Mouse (Mus musculus): ENCODE data around the gene Olfr573-ps1. TPM values are rescaled to one million over a fixed set of nuclear protein-coding genes. Genes with fewer than 3 reads are reported as not detected.

Gene Olfr573-ps1
- total RNA-seq (2017) = not detected in 3 replicates

- no peak for ATAC-seq (replicated peaks; ENCODE audit: insufficient number of reproducible peaks, low FRiP score, low TSS enrichment, poor library complexity, severe bottlenecking)
Observed at GRCm38 (mm10) chr7:102942475-102942874, at the start of gene Olfr573-ps1. TSS of gene Olfr573-ps1 (minus strand) at chr7:102942575.

DNA sequence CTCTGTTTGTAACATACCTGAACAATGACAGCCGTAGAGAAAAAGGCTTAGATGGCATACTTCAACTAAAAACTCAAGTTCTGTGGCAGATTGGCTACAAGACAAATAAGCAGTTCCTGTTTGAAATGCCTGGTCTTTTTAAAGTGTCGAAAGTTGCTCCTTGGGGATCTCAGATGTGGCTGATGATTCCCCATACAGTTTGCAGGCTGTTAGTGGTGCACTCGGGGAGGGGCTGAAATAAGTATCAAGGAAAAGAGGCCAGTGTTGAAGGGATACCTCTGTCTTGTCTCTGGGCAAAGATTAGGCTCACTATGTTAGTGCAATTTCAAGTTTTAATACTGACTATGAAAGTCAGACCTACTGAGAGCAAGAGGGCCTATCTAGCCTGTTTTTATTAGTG is 46.8 kb upstream of the Olfr573-ps1 start, which contains the start of gene Olfr578:
Gene Olfr578 (minus strand): TSS at position 101 of the 400 bp plus-strand sequence.
- ATAC-seq (replicated peaks; ENCODE audit: insufficient number of reproducible peaks, low FRiP score, low TSS enrichment, poor library complexity, severe bottlenecking) = no peak

GRCm38 (mm10) chr7:102975843-102976242 is 33.5 kb upstream of the Olfr573-ps1 start, which contains the start of gene Olfr577:
TSS of gene Olfr577 (minus strand) at chr7:102975943.
- ATAC-seq (replicated peaks; ENCODE audit: insufficient number of reproducible peaks, low FRiP score, low TSS enrichment, poor library complexity, severe bottlenecking) = no peak

- ATAC-seq (replicated peaks; ENCODE audit: insufficient number of reproducible peaks, low FRiP score, low TSS enrichment, poor library complexity, severe bottlenecking) = no peak
Observed at GRCm38 (mm10) chr7:102974399-102974798, 32.0 kb upstream of the Olfr573-ps1 start.

DNA sequence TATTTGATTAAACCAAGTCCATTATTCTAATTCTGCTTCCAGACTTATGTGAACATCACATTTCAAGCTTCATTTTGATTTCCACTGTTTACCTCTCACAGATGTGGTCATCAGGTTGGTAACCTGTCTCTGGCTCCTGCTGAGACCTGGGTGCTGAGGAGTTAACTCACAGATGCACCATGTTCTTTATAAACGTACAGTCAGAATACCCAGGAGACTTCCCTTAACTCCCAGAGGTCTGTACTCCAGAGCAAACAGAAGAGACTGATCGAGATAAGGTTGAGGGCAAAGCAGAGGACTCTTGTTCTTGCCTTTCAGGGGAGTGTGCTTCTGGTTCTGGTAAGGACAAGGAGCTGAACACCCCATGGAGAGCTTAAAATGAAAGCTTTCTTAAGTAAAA is 20.0 kb upstream of the Olfr573-ps1 start, which contains the start of gene Olfr576:
Gene Olfr576 (plus strand): TSS at position 301 of the 400 bp plus-strand sequence.
- ATAC-seq (replicated peaks; ENCODE audit: insufficient number of reproducible peaks, low FRiP score, low TSS enrichment, poor library complexity, severe bottlenecking) = no peak

GRCm38 (mm10) chr7:102958593-102958992 is 16.2 kb upstream of the Olfr573-ps1 start, which contains the start of gene Olfr575:
TSS of gene Olfr575 (minus strand) at chr7:102958775.
- ATAC-seq (replicated peaks; ENCODE audit: insufficient number of reproducible peaks, low FRiP score, low TSS enrichment, poor library complexity, severe bottlenecking) = no peak

- no peak for ATAC-seq (replicated peaks; ENCODE audit: insufficient number of reproducible peaks, low FRiP score, low TSS enrichment, poor library complexity, severe bottlenecking)
Observed at GRCm38 (mm10) chr7:102958137-102958536, 15.8 kb upstream of the Olfr573-ps1 start.

- ATAC-seq (replicated peaks; ENCODE audit: insufficient number of reproducible peaks, low FRiP score, low TSS enrichment, poor library complexity, severe bottlenecking) = no peak
Observed at GRCm38 (mm10) chr7:102950732-102951131, 8.4 kb upstream of the Olfr573-ps1 start.

DNA sequence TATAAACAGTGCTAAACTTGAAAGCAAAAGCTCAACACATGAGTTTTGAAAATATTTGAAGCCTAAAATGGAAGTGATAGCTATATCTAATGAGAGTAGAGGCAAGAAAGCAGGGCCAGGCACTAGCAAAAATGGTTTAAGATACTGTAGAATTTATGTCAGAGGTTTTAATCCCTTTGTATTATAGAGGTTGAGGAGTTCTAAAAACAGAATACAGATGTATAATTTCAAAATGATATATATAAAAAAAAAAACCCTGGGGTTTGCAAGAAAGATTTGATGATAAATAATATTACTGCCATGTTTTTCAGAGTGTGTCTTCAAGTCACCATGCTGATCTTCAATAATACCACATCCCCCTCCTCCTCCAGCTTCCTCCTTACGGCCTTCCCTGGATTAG is 5.8 kb upstream of the Olfr573-ps1 start, which contains the start of gene Olfr574:
Gene Olfr574 (plus strand): TSS at position 301 of the 400 bp plus-strand sequence.
- no peak for ATAC-seq (replicated peaks; ENCODE audit: insufficient number of reproducible peaks, low FRiP score, low TSS enrichment, poor library complexity, severe bottlenecking)

DNA sequence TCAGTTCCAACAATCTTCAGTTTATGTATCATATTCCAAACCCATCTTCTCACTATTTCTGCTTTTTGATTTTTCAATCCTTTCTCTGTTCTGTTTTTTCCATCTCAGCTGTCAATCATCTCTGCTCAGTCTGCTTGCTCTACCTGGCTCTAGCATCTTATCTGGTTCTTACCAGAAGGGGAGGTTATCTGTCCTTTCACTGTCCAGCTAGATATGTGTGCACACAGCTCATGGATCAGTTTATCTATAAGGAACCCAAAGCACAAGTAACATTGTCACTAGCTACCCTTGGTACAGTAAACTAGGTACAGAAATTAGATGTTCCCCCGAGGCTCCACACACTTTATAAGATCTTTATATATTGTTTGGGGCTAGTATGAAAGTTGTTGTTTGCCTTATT is 1.0 kb upstream of the Olfr573-ps1 start:
- no peak for ATAC-seq (replicated peaks; ENCODE audit: insufficient number of reproducible peaks, low FRiP score, low TSS enrichment, poor library complexity, severe bottlenecking)

GRCm38 (mm10) chr7:102927105-102927504 is 15.3 kb downstream of the Olfr573-ps1 start:
- ATAC-seq (replicated peaks; ENCODE audit: insufficient number of reproducible peaks, low FRiP score, low TSS enrichment, poor library complexity, severe bottlenecking) = no peak

DNA sequence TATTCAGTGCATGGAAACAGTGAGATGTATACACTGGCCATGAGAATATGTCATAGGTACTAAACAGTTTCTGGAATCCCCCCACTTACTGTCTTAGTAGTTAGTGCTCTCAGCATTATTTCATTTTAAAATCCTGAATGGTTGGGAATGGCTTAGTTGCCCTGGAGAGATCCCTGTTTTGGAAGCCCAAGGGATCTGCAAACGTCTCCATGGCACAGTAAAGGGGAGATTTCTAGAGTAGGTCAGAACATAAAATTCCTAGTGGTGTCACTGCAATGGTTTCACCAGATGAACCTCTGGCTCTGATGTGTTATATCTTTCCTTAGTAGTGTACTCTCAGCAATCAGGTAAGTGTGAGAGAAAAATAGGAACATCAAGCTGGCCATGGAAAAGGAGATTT is 18.3 kb downstream of the Olfr573-ps1 start, which contains the start of gene Olfr572:
Gene Olfr572 (plus strand): TSS at position 301 of the 400 bp plus-strand sequence.
- ATAC-seq (replicated peaks; ENCODE audit: insufficient number of reproducible peaks, low FRiP score, low TSS enrichment, poor library complexity, severe bottlenecking) = no peak

GRCm38 (mm10) chr7:102919632-102920031 is 22.7 kb downstream of the Olfr573-ps1 start:
- no peak for ATAC-seq (replicated peaks; ENCODE audit: insufficient number of reproducible peaks, low FRiP score, low TSS enrichment, poor library complexity, severe bottlenecking)

DNA sequence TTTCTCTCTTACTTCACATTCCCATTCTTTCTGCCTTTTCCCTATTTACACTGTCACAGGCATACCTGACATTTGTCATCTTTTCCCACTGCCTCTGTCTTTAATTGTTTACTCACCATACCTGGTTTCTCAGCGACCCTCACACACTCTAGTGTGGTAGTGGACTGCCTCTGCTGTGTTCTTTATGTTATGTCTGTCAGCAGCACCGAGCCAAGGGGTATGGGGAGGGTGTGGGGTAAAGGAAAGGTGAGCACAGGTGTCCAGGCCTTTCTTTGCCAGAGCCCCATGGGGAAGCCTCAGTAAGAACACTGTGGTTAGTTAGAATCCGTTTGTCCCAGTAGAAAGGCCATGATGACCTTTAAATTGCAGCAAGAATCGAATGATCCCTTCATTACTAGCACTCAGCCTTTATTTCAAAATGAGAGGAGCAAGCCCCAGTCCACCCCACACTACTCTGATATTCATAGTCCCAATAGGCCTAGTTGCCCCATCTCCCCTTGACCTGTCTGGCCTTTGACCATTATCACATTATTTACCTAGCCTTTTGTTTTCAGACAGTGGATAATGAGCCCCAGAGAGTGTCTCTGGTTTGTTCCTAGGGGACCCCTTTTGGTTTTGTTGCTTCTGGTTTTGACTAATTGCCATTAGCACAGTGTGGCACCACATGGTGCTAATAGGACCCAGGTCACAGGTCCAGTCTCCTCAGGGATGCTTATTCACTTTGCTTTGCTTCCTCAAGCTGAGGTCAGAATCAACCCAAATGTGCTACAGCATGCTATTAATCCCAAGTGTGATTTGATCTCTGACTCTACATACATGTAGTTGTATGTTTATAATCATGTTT is 25.1 kb downstream of the Olfr573-ps1 start, which contains the start of gene Olfr571:
Gene Olfr571 (minus strand): TSS at position 505 of the 844 bp plus-strand sequence.
- ATAC-seq (replicated peaks; ENCODE audit: insufficient number of reproducible peaks, low FRiP score, low TSS enrichment, poor library complexity, severe bottlenecking) = no peak

DNA sequence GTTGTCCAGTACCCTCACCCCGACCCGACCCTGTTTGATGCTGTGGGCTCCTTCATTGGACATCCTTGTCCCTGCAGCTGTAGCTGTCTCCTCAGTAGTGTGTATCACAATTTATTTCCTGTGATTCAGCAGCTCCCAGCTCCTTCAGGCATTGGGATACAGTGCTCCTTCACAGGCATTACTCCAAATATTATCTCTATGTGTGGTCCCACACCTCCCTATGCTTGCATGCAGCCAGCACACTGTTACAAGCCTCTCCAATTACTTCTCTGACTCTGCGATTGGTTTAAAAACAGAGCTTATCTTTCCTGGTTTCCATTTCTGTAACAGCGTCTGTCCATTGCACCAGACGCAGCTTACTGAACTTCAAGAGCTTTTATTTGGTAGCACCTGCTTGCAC is 26.0 kb downstream of the Olfr573-ps1 start:
- ATAC-seq (replicated peaks; ENCODE audit: insufficient number of reproducible peaks, low FRiP score, low TSS enrichment, poor library complexity, severe bottlenecking) = no peak

DNA sequence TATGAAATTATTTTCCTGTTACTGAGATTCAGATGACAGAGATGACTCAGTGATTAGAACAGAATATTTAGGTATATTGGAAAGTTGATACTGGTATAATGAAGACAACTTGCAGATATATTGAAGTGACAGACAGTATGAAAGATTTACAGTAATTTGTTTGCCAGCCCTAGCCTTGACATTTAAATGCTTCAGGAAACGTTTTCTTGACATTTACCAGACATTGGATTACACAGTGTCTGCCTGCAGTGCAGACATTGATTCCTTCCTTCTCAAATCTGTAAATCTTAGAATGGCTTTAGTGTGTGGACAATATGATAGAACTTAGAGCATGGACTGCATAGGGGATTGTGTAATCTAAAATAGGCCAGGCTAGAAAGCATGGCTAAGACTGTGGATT is 27.1 kb downstream of the Olfr573-ps1 start:
- no peak for ATAC-seq (replicated peaks; ENCODE audit: insufficient number of reproducible peaks, low FRiP score, low TSS enrichment, poor library complexity, severe bottlenecking)
